Mouse (Mus musculus) hindbrain, embryonic 16.5 days (tissue): ENCODE data around the gene Tarbp1. TPM values are rescaled to one million over a fixed set of nuclear protein-coding genes. Genes with fewer than 3 reads are reported as not detected.
"Not testable (repeated sequence)": the region's sequence is repeated elsewhere in the genome, so short reads cannot be mapped to it uniquely, and the experiment has no call there.

Source experiments
- ATAC-seq: fragments of 200-750 bp; cut with Nextera tagmentation; 2 replicates; pipeline ENCODE4 v1.8.0; 2017; ENCODE audit warnings: moderate TSS enrichment, moderate library complexity
- H3K27ac ChIP-seq: fragments of 300-500 bp; sonication (generic); 2 replicates; pipeline ENCODE4 v1.5.1; 2014; ENCODE audit warnings: low read depth, mild to moderate bottlenecking, control low read depth, low read length, moderate library complexity
- H3K27me3 ChIP-seq: fragments of 300-500 bp; sonication (generic); replicated peaks from 2 replicates; pipeline ENCODE4 v1.6.1; 2014; ENCODE audit warnings: low read length; ENCODE audit not compliant: control insufficient read depth, insufficient read depth
- H3K36me3 ChIP-seq: fragments of 300-500 bp; sonication (generic); 2 replicates; pipeline ENCODE4 v1.6.1; 2014; ENCODE audit warnings: mild to moderate bottlenecking, low read length, moderate library complexity, mixed read lengths; ENCODE audit not compliant: control insufficient read depth, insufficient read depth
- H3K4me1 ChIP-seq: fragments of 300-500 bp; sonication (generic); 2 replicates; pipeline ENCODE4 v1.6.1; 2014; ENCODE audit warnings: low read depth, low read length; ENCODE audit not compliant: control insufficient read depth, insufficient read depth
- H3K4me2 ChIP-seq: fragments of 300-500 bp; sonication (generic); 2 replicates; pipeline ENCODE4 v1.6.1; 2014; ENCODE audit warnings: mild to moderate bottlenecking, low read length, control low read depth, moderate library complexity
- H3K4me3 ChIP-seq: fragments of 300-500 bp; sonication (generic); 2 replicates; pipeline ENCODE4 v1.5.1; 2014; ENCODE audit warnings: mild to moderate bottlenecking, low read length, control low read depth, moderate library complexity
- H3K9ac ChIP-seq: fragments of 300-500 bp; sonication (generic); 2 replicates; pipeline ENCODE4 v1.6.1; 2014; ENCODE audit warnings: low read depth, mild to moderate bottlenecking, control low read depth, low read length, moderate library complexity
- H3K9me3 ChIP-seq: fragments of 300-500 bp; sonication (generic); 2 replicates; pipeline ENCODE4 v1.6.1; 2014; ENCODE audit warnings: mild to moderate bottlenecking, low read length, moderate library complexity; ENCODE audit not compliant: control insufficient read depth
- WGBS: fragments of 180-500 bp; shearing (Covaris S2); extraction: QIAGEN DNeasy Blood & Tissue Kit; methylation state at CpG from one replicate; pipeline ENCODE4 v1.1.7; 2014; 5-methylcytosine and 5-hydroxymethylcytosine counted together
- polyA plus RNA-seq: library from polyadenylated mRNA; unstranded; fragments of >200 nt; fragmentation: Nextera tagmentation; extraction: Ambion mirVana; gene quantifications from 2 replicates; pipeline ENCODE4 v1.2.1, GENCODE M21; 2015

Tarbp1 gene
- polyA plus RNA-seq, 1 experiment from 2014 or later = 1.2 TPM

GRCm38 (mm10) chr8:126433827-126434226 lies 41.0 kb downstream of the Tarbp1 start:
- no peaks in the 10 kb centered on the region for H3K4me1 ChIP-seq
- no peak overlapping the region for H3K9ac ChIP-seq
- H3K27ac ChIP-seq = no peak overlapping the region
- WGBS = 88% methylated on average over 7 of the region's 7 CpGs
- H3K4me2 ChIP-seq = no peak overlapping the region
- H3K9me3 ChIP-seq = no peaks in the 10 kb centered on the region
- H3K4me3 ChIP-seq = no peak overlapping the region
- no peaks in the 10 kb centered on the region for H3K27me3 ChIP-seq
- no peak for ATAC-seq
- H3K36me3 ChIP-seq = peaks cover 25% of the 10 kb centered on the region

DNA sequence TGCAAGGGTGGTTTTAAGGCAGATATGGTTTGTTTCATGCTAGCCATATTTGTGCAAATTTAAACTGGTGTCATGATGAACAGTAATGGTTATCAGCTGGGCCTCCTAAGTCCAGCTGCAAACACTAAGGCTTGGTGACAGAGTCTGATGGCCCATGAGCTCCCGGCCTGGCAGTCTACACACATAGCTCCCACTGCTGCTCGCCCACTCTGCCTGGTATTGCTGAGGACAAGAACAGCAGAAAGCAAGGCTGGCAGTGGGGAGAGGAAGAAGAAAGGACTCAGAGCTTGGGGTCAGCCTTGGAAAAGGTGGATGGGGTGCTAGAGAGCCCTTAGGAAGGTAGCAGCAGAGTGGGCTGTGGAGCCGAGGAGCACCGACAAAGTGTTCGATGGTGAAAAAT lies 45.2 kb downstream of the Tarbp1 start:
- Histone ChIP-seq H3K9me3 (no peaks in the 10 kb centered on the region), H3K9ac (no peak overlapping the region), H3K4me1 (no peaks in the 10 kb centered on the region), H3K4me2 (no peak overlapping the region), H3K36me3 (peaks cover 32% of the 10 kb centered on the region), H3K4me3 (no peak overlapping the region), H3K27me3 (no peaks in the 10 kb centered on the region), H3K27ac (no peak overlapping the region)
- WGBS = 94% methylated on average over 5 of the region's 5 CpGs
- no peak for ATAC-seq

DNA sequence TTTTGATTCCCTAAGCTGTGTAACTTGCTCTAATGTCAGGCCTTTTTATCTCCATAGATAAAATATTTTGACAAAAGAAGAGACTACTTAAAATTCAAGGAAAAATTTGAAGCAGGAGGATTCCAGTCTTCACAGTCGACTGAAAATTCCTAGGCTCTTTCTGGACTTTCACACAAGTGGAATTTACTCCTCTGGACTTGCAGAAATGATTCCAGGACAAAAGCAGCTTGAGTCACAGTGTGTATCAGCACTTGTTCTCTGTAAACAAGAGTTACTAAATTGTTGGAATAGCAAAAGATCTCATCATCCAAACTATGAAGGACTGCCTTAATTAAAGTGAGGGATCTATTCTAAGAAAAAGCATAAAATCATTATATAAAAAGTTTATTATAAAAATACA lies 49.9 kb downstream of the Tarbp1 start:
- ATAC-seq = no peak
- Histone ChIP-seq H3K36me3 (peaks cover 25% of the 10 kb centered on the region), H3K4me3 (no peak overlapping the region), H3K27ac (no peak overlapping the region), H3K9ac (no peak overlapping the region), H3K4me2 (no peak overlapping the region), H3K9me3 (no peaks in the 10 kb centered on the region), H3K27me3 (no peaks in the 10 kb centered on the region), H3K4me1 (peaks cover 11% of the 10 kb centered on the region)
- 82% methylated on average over 1 of the region's 1 CpGs for WGBS

GRCm38 (mm10) chr8:126424163-126424562 lies 50.7 kb downstream of the Tarbp1 start:
- Histone ChIP-seq H3K27me3 (no peaks in the 10 kb centered on the region), H3K4me1 (peaks cover 11% of the 10 kb centered on the region), H3K36me3 (peaks cover 25% of the 10 kb centered on the region), H3K4me3 (no peak overlapping the region), H3K9me3 (no peaks in the 10 kb centered on the region), H3K9ac (no peak overlapping the region), H3K27ac (no peak overlapping the region), H3K4me2 (no peak overlapping the region)
- no peak for ATAC-seq
- 88% methylated on average over 4 of the region's 4 CpGs for WGBS

- H3K27ac ChIP-seq = peak overlapping the region; percentile 90
- peaks cover 19% of the 10 kb centered on the region for H3K36me3 ChIP-seq
- H3K4me2 ChIP-seq = peak overlapping the region; percentile 53
- H3K27me3 ChIP-seq = no peaks in the 10 kb centered on the region
- no peaks in the 10 kb centered on the region for H3K9me3 ChIP-seq
- peak; percentile 69 for ATAC-seq
- peaks cover 11% of the 10 kb centered on the region for H3K4me1 ChIP-seq
- 5% methylated on average over 9 of the region's 9 CpGs for WGBS
- peak overlapping the region; percentile 92 for H3K9ac ChIP-seq
- peak overlapping the region; percentile 88 for H3K4me3 ChIP-seq
Observed at GRCm38 (mm10) chr8:126422920-126423300, 52.0 kb downstream of the Tarbp1 start.

GRCm38 (mm10) chr8:126422174-126422919 lies 52.5 kb downstream of the Tarbp1 start, which contains the start of gene Coa6:
Gene Coa6, plus strand, starts transcription at chr8:126422515.
- peak; percentile 98 for ATAC-seq
- Histone ChIP-seq H3K4me2 (peak within 1 kb of the TSS; percentile 57), H3K4me3 (peak within 1 kb of the TSS; percentile 88), H3K36me3 (peaks cover 13% of the 10 kb centered on the region), H3K9ac (peak within 1 kb of the TSS; percentile 92), H3K27ac (peak within 1 kb of the TSS; percentile 90), H3K9me3 (no peaks in the 10 kb centered on the region), H3K4me1 (peaks cover 11% of the 10 kb centered on the region), H3K27me3 (no peaks in the 10 kb centered on the region)
- under 1% methylated on average over 61 of the region's 61 CpGs for WGBS

DNA sequence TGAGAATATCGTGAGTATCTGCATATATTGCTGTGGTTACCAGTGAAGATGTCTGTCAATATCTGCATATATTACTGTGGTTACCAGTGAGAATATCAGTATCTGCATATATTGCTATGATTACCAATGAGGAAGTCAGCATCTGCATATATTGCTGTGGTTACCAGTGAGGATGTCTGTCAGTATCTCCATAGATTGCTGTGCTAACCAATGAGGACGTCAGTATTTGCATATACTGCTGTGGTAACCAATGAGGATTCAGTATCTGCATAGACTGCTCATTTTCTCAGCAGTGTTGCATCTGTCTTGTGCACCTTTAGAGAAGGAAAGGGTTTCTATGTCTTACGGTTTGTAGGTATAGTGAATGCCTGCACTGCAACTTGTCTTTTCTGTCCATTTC lies 54.0 kb downstream of the Tarbp1 start:
- Histone ChIP-seq H3K27ac (no peak overlapping the region), H3K4me2 (no peak overlapping the region), H3K9me3 (no peaks in the 10 kb centered on the region), H3K4me1 (peaks cover 11% of the 10 kb centered on the region), H3K9ac (no peak overlapping the region), H3K36me3 (peaks cover 3% of the 10 kb centered on the region; the same call in 1 of the 2 replicates), H3K4me3 (no peak overlapping the region), H3K27me3 (no peaks in the 10 kb centered on the region)
- no peak for ATAC-seq
- WGBS = 85% methylated on average over 3 of the region's 3 CpGs

DNA sequence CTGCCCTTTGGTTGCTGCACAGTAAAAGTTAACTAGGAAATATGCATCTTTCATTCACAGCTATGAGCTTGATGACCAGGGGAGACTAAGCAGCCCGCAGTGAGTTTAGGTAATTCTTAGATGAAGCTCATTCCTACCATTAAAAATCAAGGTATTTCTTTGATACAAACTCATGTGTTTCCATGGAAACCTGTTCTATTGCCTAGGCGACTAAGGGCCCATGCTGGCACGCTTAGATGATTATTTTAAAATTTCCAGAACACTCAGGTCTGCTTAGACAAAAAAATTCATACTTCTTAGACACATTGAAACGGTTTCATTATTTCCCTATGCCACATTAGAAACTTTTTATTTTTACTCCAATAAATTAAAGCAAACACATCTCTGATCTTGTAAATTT lies 69.8 kb downstream of the Tarbp1 start:
- H3K27me3 ChIP-seq = no peaks in the 10 kb centered on the region

DNA sequence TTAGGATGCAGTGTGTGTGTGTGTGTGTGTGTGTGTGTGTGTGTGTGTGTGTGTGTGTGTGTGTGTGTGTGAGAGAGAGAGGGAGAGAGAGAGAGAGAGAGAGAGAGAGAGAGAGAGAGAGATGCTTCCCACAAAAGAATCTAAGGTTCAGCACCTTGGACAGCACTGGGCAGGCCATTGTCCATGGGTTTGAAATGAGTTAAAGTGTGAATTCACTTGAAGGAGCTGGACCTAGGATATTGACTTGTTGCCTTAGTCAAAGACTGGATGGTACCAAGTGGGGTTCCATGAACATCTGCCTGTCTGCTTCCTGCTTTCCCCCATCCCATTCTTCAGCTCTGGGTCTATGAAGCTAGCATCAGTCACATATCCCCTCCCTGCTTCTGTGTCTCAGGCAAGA lies 70.3 kb downstream of the Tarbp1 start:
- not testable (repeated sequence) for H3K36me3 ChIP-seq, ATAC-seq, H3K4me2 ChIP-seq, H3K9ac ChIP-seq, H3K27ac ChIP-seq, H3K4me3 ChIP-seq, H3K4me1 ChIP-seq, H3K27me3 ChIP-seq, H3K9me3 ChIP-seq

More for the DNA sequence above, 69.8 kb downstream of the Tarbp1 start:
- H3K4me3 ChIP-seq = no peak overlapping the region
- no peaks in the 10 kb centered on the region for H3K36me3 ChIP-seq
- no peak overlapping the region for H3K27ac ChIP-seq
- H3K4me1 ChIP-seq = no peaks in the 10 kb centered on the region
- no peak overlapping the region for H3K9ac ChIP-seq
- H3K4me2 ChIP-seq = no peak overlapping the region
- WGBS = 64% methylated on average over 4 of the region's 4 CpGs
- ATAC-seq = no peak
- no peaks in the 10 kb centered on the region for H3K9me3 ChIP-seq
